Mouse (Mus musculus) adrenal gland, postnatal 0 days (tissue): ENCODE measurements around the gene Mfsd14a. TPM values are rescaled to one million over a fixed set of nuclear protein-coding genes. Genes with fewer than 3 reads are reported as not detected.

Experiments
- polyA plus RNA-seq: library from polyadenylated mRNA; unstranded; fragments of >200 nt; fragmentation: Nextera tagmentation; extraction: Ambion mirVana; gene quantifications from 2 replicates; pipeline ENCODE4 v1.2.1, GENCODE M21; 2015

The Mfsd14a gene
- 46.6 and 69.5 TPM in 2 replicates for polyA plus RNA-seq

DNA sequence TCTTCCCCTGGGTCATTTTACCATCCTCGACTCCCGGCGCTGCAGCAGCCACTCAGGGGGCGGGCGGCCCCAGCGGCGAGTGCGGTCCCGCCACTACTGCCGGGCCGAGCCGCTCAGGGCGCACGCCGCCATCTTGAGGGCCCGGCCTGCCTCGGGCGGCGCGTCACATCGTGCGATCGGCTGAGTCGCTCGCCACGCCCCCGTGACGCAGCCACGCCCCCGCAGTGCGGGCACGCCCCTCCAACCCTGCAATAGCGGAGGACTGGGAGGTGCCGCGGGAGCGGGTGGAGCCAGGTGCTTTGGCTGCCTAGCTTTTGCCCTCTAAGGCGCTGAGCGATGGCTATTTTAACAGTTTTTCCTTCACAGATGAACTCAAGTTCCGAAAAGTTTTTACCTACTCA, at the start of gene Mfsd14a:
Mfsd14a (minus strand) TSS at position 215 of the 401 bp plus-strand sequence.

GRCm38 (mm10) chr3:116681160-116681559, 18.7 kb upstream of the Mfsd14a start, which contains the start of gene Gm43191:
TSS of gene Gm43191 (minus strand) at chr3:116681260.

DNA sequence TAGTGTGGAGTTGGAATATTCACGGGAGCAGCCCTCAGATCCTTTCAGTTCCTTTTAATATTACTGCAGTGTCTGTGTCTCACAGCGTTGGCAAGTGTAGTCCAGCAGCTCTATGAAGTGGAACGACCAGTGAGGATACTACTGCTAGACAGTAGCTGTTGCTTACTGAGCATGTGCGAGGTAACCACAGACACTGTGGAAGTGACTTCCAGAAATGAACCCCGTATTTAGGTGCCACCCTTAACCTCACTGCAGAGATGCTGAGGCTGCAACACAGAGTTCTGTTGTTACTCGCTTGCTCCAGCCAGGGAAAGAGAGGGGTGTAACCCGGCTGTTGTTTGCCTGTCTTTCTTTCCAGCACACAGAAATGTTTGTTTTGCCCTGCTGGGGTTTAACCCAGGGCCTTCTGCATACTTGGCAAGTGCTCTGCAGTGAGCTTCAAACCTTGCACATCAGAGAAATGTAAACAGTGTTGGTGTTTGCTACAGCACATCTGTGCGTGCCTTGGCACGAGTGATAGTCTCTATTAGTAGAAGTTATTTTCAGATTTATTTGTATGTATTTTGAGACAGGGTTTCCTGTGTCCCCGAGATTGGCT, 48.1 kb downstream of the Mfsd14a start, which contains the start of gene Trmt13:
Trmt13 (minus strand) TSS at position 293 of the 598 bp plus-strand sequence.

DNA sequence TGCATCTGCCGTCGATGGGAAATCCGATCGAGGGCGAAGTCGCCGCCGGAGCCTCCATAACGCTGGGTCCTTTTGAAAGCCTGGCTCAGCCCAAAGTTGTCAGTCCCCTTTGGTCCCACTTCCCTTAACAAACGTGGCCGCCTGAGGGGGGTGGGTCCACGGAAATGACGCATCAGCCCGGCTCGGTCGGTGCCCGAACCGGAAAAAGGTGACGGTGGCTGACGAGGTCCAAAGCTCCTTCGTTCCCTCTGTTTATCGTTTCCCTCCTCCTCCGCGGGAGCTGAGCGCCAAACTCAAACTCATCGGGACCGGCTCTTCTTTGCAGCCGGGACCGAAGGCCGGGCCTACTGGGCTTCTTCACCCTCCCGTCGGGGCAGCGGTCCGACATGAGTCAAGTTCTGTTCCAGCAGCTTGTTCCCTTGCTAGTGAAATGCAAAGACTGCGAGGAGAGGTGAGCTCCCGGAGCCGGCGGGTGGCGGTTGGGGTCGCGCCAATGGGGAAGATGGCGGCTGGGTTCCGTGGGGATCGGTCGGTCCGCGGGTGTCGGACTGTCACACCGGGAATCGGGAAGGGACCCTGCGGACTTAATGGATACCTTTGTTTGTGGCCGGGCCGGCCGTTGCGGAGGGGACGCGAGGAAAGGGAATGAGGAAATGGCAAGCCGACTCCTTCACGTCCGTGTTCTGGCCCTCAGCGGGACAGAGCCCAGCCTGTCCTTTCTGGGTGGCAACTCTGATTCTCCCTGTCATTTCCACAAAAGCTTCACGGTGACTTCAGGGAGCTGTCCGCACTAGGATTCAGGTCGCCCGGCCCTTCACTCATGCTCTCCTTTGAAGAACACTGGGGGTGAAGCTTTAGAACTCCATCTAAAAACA, 67.5 kb downstream of the Mfsd14a start, which contains the start of gene Sass6:
Sass6 (plus strand) TSS at position 255 of the 875 bp plus-strand sequence.

Other genes with a start within 250 kb of the Mfsd14a start
- 3.8 and 5.2 TPM in 2 replicates for gene Cdc14a, start 238.6 kb downstream of the Mfsd14a start, polyA plus RNA-seq
- 58.8 and 72.9 TPM in 2 replicates for gene Rtca, start 154.5 kb downstream of the Mfsd14a start, polyA plus RNA-seq
- 11.2 and 24.2 TPM in 2 replicates for gene Dbt, start 149.6 kb downstream of the Mfsd14a start, polyA plus RNA-seq
- 1.1 and 1.4 TPM in 2 replicates for gene Lrrc39, start 99.7 kb downstream of the Mfsd14a start, polyA plus RNA-seq
- 6.4 and 6.9 TPM in 2 replicates for gene Sass6, start 67.7 kb downstream of the Mfsd14a start, polyA plus RNA-seq
- 11.8 and 17.6 TPM in 2 replicates for gene Trmt13, start 48.1 kb downstream of the Mfsd14a start, polyA plus RNA-seq
- not detected in 2 replicates for gene Gm43191, start 18.6 kb upstream of the Mfsd14a start, polyA plus RNA-seq
- 7.0 and 7.4 TPM in 2 replicates for gene Slc35a3, start 50.2 kb upstream of the Mfsd14a start, polyA plus RNA-seq
- gene Agl, start 145.5 kb upstream of the Mfsd14a start, polyA plus RNA-seq = 9.5 and 13.5 TPM in 2 replicates
- 9.9 and 16.7 TPM in 2 replicates for gene Frrs1, start 196.8 kb upstream of the Mfsd14a start, polyA plus RNA-seq